8 mouse cellular contexts compared by ENCODE assay signal in the genomic region with DNA sequence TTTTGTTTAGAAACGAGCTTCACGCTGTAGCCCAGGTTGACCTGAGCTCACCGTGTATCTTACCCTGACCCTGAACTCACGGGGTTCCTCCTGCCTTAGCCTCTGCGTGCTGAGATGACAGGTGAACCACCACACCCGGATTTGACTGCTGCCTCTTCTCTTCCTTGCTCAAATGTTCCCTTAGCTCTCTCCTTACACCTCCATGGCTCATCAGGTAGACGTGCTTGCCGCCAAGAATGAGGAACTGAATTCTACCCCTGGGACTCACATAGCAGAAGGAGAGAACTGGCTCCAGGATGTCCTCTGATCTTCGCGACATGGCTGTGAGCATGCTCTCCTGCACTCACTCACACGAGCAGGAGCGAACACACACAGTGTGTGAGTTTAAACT. TPM values are rescaled to one million over a fixed set of nuclear protein-coding genes. Genes with fewer than 3 reads are reported as not detected.
DNase-seq lines count a peak whose midpoint lies in the region; ATAC-seq and TF ChIP-seq lines count a peak whose summit lies in the region.

No protein-coding gene starts in this region.

- TF ChIP-seq EP300 in MEL (IDR thresholded peaks at IDR 0.05; ENCODE audit: low read depth in 1 of 2, low read length in 2 of 2): no peak

- H3K36me3 ChIP-seq in kidney, embryonic 16.5 days (ENCODE audit: insufficient read depth, low read length): no peaks in the 10 kb centered on the region
- no peaks in the 10 kb centered on the region; a peak in 1 of 4 replicates for H3K36me3 ChIP-seq in MEL (ENCODE audit: control insufficient read depth in 1 of 2, insufficient read depth in 2 of 2, low read length in 2 of 2)
- no peaks in the 10 kb centered on the region for H3K36me3 ChIP-seq in hindbrain, embryonic 16.5 days (ENCODE audit: control insufficient read depth, insufficient read depth, low read length)
- H3K36me3 ChIP-seq in myocyte (ENCODE audit: control insufficient read depth, insufficient read depth): no peaks in the 10 kb centered on the region

- TF ChIP-seq CTCF in MEL (IDR thresholded peaks at IDR 0.05 in 2 of 3, conservative IDR thresholded peaks at IDR 0.05 in 1 of 3; ENCODE audit: control insufficient read depth in 1 of 3, insufficient read depth in 1 of 3, low read depth in 2 of 3, low read length in 3 of 3, poor library complexity in 1 of 3, severe bottlenecking in 1 of 3): no peak

- peak overlapping the region; percentile 52 for H3K4me2 ChIP-seq in kidney, embryonic 16.5 days (replicated peaks; ENCODE audit: low read depth, low read length)
- H3K4me2 ChIP-seq in hindbrain, embryonic 16.5 days (ENCODE audit: low read length): peak overlapping the region; percentile 8
- peak overlapping the region; percentile 91 for H3K4me2 ChIP-seq in myocyte (ENCODE audit: low read depth)

- ATAC-seq in kidney, embryonic 16.5 days (ENCODE audit: low FRiP score, low TSS enrichment): no peak
- ATAC-seq in hindbrain, embryonic 16.5 days: no peak
- ATAC-seq in frontal cortex, adult (ENCODE audit: low TSS enrichment): no peak

- no peak overlapping the region for H3K9ac ChIP-seq in kidney, embryonic 16.5 days (replicated peaks; ENCODE audit: low read length)
- H3K9ac ChIP-seq in MEL (ENCODE audit: control insufficient read depth, low read depth, low read length, poor library complexity, severe bottlenecking): peak overlapping the region; percentile 41; the same call in 1 of the 2 replicates
- H3K9ac ChIP-seq in hindbrain, embryonic 16.5 days (ENCODE audit: low read depth, low read length): no peak overlapping the region

- H3K4me1 ChIP-seq in kidney, embryonic 16.5 days (ENCODE audit: insufficient read depth, low read length): peaks cover 16% of the 10 kb centered on the region; the same call in 1 of the 2 replicates
- H3K4me1 ChIP-seq in MEL (ENCODE audit: control insufficient read depth in 1 of 2, insufficient read depth in 2 of 2, low read length in 2 of 2): peaks cover 3 to 13% of the 10 kb centered on the region in 2 experiments
- 0 out of 2 replicates have a peak, but pooled peaks cover 3% of the 10 kb centered on the region for H3K4me1 ChIP-seq in hindbrain, embryonic 16.5 days (ENCODE audit: control insufficient read depth, insufficient read depth, low read depth, low read length)

- no peak overlapping the region for H3K27ac ChIP-seq in kidney, embryonic 16.5 days (ENCODE audit: low read length)
- H3K27ac ChIP-seq in MEL (ENCODE audit: control insufficient read depth, low read depth, low read length): no peak overlapping the region
- H3K27ac ChIP-seq in hindbrain, embryonic 16.5 days (ENCODE audit: low read depth, low read length): no peak overlapping the region

- TF ChIP-seq POLR2A in MEL (IDR thresholded peaks at IDR 0.05; ENCODE audit: control insufficient read depth in 1 of 2, insufficient read depth in 1 of 2, low read depth in 1 of 2, low read length in 2 of 2, poor library complexity in 1 of 2) (no peak), myocyte (IDR thresholded peaks at IDR 0.05; ENCODE audit: insufficient read length, low read depth) (no peak)

- H3K27me3 ChIP-seq in kidney, embryonic 16.5 days (ENCODE audit: insufficient read depth, low read length): peaks cover 8% of the 10 kb centered on the region; the same call in 1 of the 2 replicates
- H3K27me3 ChIP-seq in MEL (ENCODE audit: control insufficient read depth in 1 of 2, insufficient read depth in 2 of 2, low read length in 2 of 2) (peaks cover 0 to 2% of the 10 kb centered on the region in 2 experiments; a peak in 2 of 4 replicates), myocyte (ENCODE audit: control insufficient read depth, insufficient read depth, insufficient read length) (no peaks in the 10 kb centered on the region)
- no peaks in the 10 kb centered on the region; the same call in 1 of the 2 replicates for H3K27me3 ChIP-seq in hindbrain, embryonic 16.5 days (replicated peaks; ENCODE audit: control insufficient read depth, insufficient read depth, low read length)

- DNase-seq in kidney, adult 18-20 months: no peak
- DNase-seq in MEL (ENCODE audit: low read depth, low spot score): peak; percentile 64
- no peak for DNase-seq in layer of hippocampus, adult 8-10 months (ENCODE audit: low spot score in 2 of 2)
- no peak for DNase-seq in gastrocnemius, postnatal 36 days

- H3ac ChIP-seq in myocyte (ENCODE audit: control insufficient read depth, insufficient read length): no peak overlapping the region

- peak overlapping the region; percentile 27 for H3K4me3 ChIP-seq in kidney, embryonic 16.5 days (ENCODE audit: low read length)
- H3K4me3 ChIP-seq in MEL (ENCODE audit: control insufficient read depth in 1 of 2, insufficient read depth in 1 of 2, low read depth in 2 of 2, low read length in 2 of 2) (peak overlapping the region; percentile 23 to 63), myocyte (no peak overlapping the region)
- H3K4me3 ChIP-seq in hindbrain, embryonic 16.5 days (ENCODE audit: low read length): no peak overlapping the region

- TF ChIP-seq RAD21 in MEL (IDR thresholded peaks at IDR 0.05; ENCODE audit: low read depth, low read length): no peak

- H3K79me2 ChIP-seq in MEL (ENCODE audit: control insufficient read depth, insufficient read depth, low read length, poor library complexity): no peaks in the 10 kb centered on the region
- no peaks in the 10 kb centered on the region for H3K79me2 ChIP-seq in myocyte (ENCODE audit: control insufficient read depth, insufficient read depth)

- intact Hi-C loops in gastrocnemius, postnatal 36 days (cut with DNase I): no loop called here

- H3K9me3 ChIP-seq in kidney, embryonic 16.5 days (ENCODE audit: low read length): peaks cover 5% of the 10 kb centered on the region; the same call in 1 of the 2 replicates
- H3K9me3 ChIP-seq in MEL (replicated peaks; ENCODE audit: insufficient read depth, low read length): no peaks in the 10 kb centered on the region
- H3K9me3 ChIP-seq in hindbrain, embryonic 16.5 days (ENCODE audit: control insufficient read depth, low read length): no peaks in the 10 kb centered on the region

- WGBS in kidney, embryonic 16.5 days: 13% methylated on average over 12 of the region's 12 CpGs
- WGBS in hindbrain, embryonic 16.5 days: 32% methylated on average over 12 of the region's 12 CpGs

TF ChIP-seq in MEL, 35 proteins besides CTCF, POLR2A, EP300 and RAD21:
- TF ChIP-seq MAX (IDR thresholded peaks at IDR 0.05; ENCODE audit: low read length): 0 out of 2 replicates have a peak, but pooled peaks have one; percentile 36
- TF ChIP-seq UBTF (IDR thresholded peaks at IDR 0.05; ENCODE audit: borderline replicate concordance, insufficient read depth, low read depth, low read length): no peak
- TF ChIP-seq HCFC1 (IDR thresholded peaks at IDR 0.05; ENCODE audit: low read depth, low read length): no peak
- TF ChIP-seq SMC3 (IDR thresholded peaks at IDR 0.05; ENCODE audit: low read depth, low read length): no peak
- TF ChIP-seq GABPA (IDR thresholded peaks at IDR 0.05; ENCODE audit: low read depth, low read length): no peak
- no peak for TF ChIP-seq CHD2 (IDR thresholded peaks at IDR 0.05; ENCODE audit: low read length)
- no peak for TF ChIP-seq POLR2AphosphoS5 (IDR thresholded peaks at IDR 0.05; ENCODE audit: borderline replicate concordance, low read depth, low read length)
- 0 out of 2 replicates have a peak, but pooled peaks have one; percentile 21 for TF ChIP-seq NRF1 (IDR thresholded peaks at IDR 0.05; ENCODE audit: insufficient read depth, low read depth, low read length, poor library complexity, severe bottlenecking)
- TF ChIP-seq USF2 (IDR thresholded peaks at IDR 0.05; ENCODE audit: borderline replicate concordance in 1 of 2, insufficient read depth in 1 of 2, low read depth in 1 of 2, low read length in 2 of 2): no peak
- TF ChIP-seq ZC3H11A (IDR thresholded peaks at IDR 0.05; ENCODE audit: low read depth, low read length): no peak
- no peak for TF ChIP-seq POLR2AphosphoS2 (IDR thresholded peaks at IDR 0.05; ENCODE audit: low read length)
- 0 out of 2 replicates have a peak, but pooled peaks have one; percentile 13 for TF ChIP-seq TBP (IDR thresholded peaks at IDR 0.05; ENCODE audit: low read depth, low read length)
- TF ChIP-seq MYC (IDR thresholded peaks at IDR 0.05; ENCODE audit: low read depth, low read length): no peak

TF ChIP-seq in myocyte, 11 proteins besides CTCF, POLR2A, EP300 and RAD21:
- TF ChIP-seq MYOD1 (IDR thresholded peaks at IDR 0.05; ENCODE audit: control insufficient read depth in 1 of 3, insufficient read length in 2 of 3, low read depth in 2 of 3) (no peak), REST (IDR thresholded peaks at IDR 0.05; ENCODE audit: insufficient read depth, insufficient read length) (no peak), TCF12 (IDR thresholded peaks at IDR 0.05; ENCODE audit: insufficient read depth, poor library complexity, severe bottlenecking) (no peak), CEBPB (IDR thresholded peaks at IDR 0.05; ENCODE audit: insufficient read depth, poor library complexity, severe bottlenecking) (no peak), MYOG (IDR thresholded peaks at IDR 0.05; ENCODE audit: control insufficient read depth in 1 of 3, insufficient read depth in 1 of 3, insufficient read length in 2 of 3, low read depth in 2 of 3) (no peak), POLR2AphosphoS2 (IDR thresholded peaks at IDR 0.05; ENCODE audit: insufficient read length, low read depth) (no peak), MAX (IDR thresholded peaks at IDR 0.05; ENCODE audit: low read depth) (no peak), E2F4 (IDR thresholded peaks at IDR 0.05; ENCODE audit: insufficient read depth) (no peak), TCF3 (IDR thresholded peaks at IDR 0.05; ENCODE audit: insufficient read length, low read depth) (no peak), SRF (IDR thresholded peaks at IDR 0.05; ENCODE audit: control insufficient read depth, insufficient read length, low read depth) (no peak), USF1 (IDR thresholded peaks at IDR 0.05; ENCODE audit: low read depth) (no peak)

RNA-seq across cellular contexts. Expression of a gene that starts 55.3 kb away (rescaled TPM):
- 39.7 and 46.2 TPM in 2 replicates for polyA plus RNA-seq in kidney, embryonic 16.5 days (2015; fragmentation: Nextera tagmentation; extraction: Ambion mirVana)
- 5.4 and 6.7 TPM in 2 replicates for total RNA-seq in MEL (2012; rRNA removed)
- polyA plus RNA-seq in MEL (2012; ENCODE audit: insufficient read depth in 1 of 2, insufficient read length in 2 of 2, low read depth in 1 of 2, low replicate concordance in 2 of 2, missing spikeins in 1 of 2) (10 to 100 TPM; 21.2 to 76.5 TPM), myocyte (2012; fragmentation: generic; extraction: Trizol) (3.9 TPM)
- 28.6 and 33.8 TPM in 2 replicates for polyA plus RNA-seq in hindbrain, embryonic 16.5 days (2015; fragmentation: Nextera tagmentation; extraction: Ambion mirVana)
- total RNA-seq in layer of hippocampus, adult 8-10 months (2022): 10 to 100 TPM; 26.2 to 32.8 (median 31.4) TPM
- 10 to 100 TPM; 21.5 to 28.2 TPM for total RNA-seq in gastrocnemius, postnatal 36 days (2021)

Comparison
In these comparisons a context has a peak if more than half of its experiments do, and no peak if none do; other contexts are left out.
1. H3K4me2 ChIP-seq: peak in every context shown above with its lines; median percentile 91 in myocyte; 52 in kidney, embryonic 16.5 days; 8 in hindbrain, embryonic 16.5 days.
2. H3K4me3 ChIP-seq: peak in kidney, embryonic 16.5 days (single experiment) and MEL (2 of 2); none in hindbrain, embryonic 16.5 days (single experiment) and myocyte (single experiment).